Mouse (Mus musculus): ENCODE measurements around the gene Hdac7.
A peak's percentile ranks its signal among the peaks of the same experiment; 100 is the strongest.

Hdac7 gene

GRCm38 (mm10) chr15:97831987-97832640 lies 12.2 kb downstream of the Hdac7 start:
- no peak for DNase-seq (ENCODE audit: low spot score)

GRCm38 (mm10) chr15:97831242-97831986 lies 12.9 kb downstream of the Hdac7 start:
- DNase-seq (ENCODE audit: low spot score): peak; percentile 57

- no peak for DNase-seq (ENCODE audit: low spot score)
Observed at GRCm38 (mm10) chr15:97830788-97831241, 13.5 kb downstream of the Hdac7 start.

- no peak for DNase-seq (ENCODE audit: low spot score)
Observed at GRCm38 (mm10) chr15:97830253-97830787, 14.0 kb downstream of the Hdac7 start.

GRCm38 (mm10) chr15:97829432-97829831 lies 14.9 kb downstream of the Hdac7 start:
- DNase-seq (ENCODE audit: low spot score): no peak

GRCm38 (mm10) chr15:97828901-97829338 lies 15.4 kb downstream of the Hdac7 start:
- peak; percentile 39 for DNase-seq (ENCODE audit: low spot score)

- DNase-seq (ENCODE audit: low spot score): no peak
Observed at GRCm38 (mm10) chr15:97828221-97828842, 16.0 kb downstream of the Hdac7 start.

- DNase-seq (ENCODE audit: low spot score): no peak
Observed at GRCm38 (mm10) chr15:97827401-97827800, 16.9 kb downstream of the Hdac7 start.

GRCm38 (mm10) chr15:97826588-97827261 lies 17.6 kb downstream of the Hdac7 start:
- no peak for DNase-seq (ENCODE audit: low spot score)

GRCm38 (mm10) chr15:97825941-97826587 lies 18.2 kb downstream of the Hdac7 start:
- DNase-seq (ENCODE audit: low spot score): no peak

- DNase-seq (ENCODE audit: low spot score): peak; percentile 97
Observed at GRCm38 (mm10) chr15:97825071-97825940, 19.0 kb downstream of the Hdac7 start.

GRCm38 (mm10) chr15:97824042-97824441 lies 20.3 kb downstream of the Hdac7 start:
- no peak for DNase-seq (ENCODE audit: low spot score)

- no peak for DNase-seq (ENCODE audit: low spot score)
Observed at GRCm38 (mm10) chr15:97823479-97823878, 20.8 kb downstream of the Hdac7 start.

GRCm38 (mm10) chr15:97822545-97823228 lies 21.6 kb downstream of the Hdac7 start:
- no peak for DNase-seq (ENCODE audit: low spot score)

- DNase-seq (ENCODE audit: low spot score): peak; percentile 35
Observed at GRCm38 (mm10) chr15:97821983-97822363, 22.3 kb downstream of the Hdac7 start.

- peak; percentile 63 for DNase-seq (ENCODE audit: low spot score)
Observed at GRCm38 (mm10) chr15:97821321-97821982, 22.9 kb downstream of the Hdac7 start.

GRCm38 (mm10) chr15:97819937-97820336 lies 24.4 kb downstream of the Hdac7 start:
- no peak for DNase-seq (ENCODE audit: low spot score)

GRCm38 (mm10) chr15:97816199-97816994 lies 27.9 kb downstream of the Hdac7 start:
- DNase-seq (ENCODE audit: low spot score): no peak

GRCm38 (mm10) chr15:97815254-97815653 lies 29.0 kb downstream of the Hdac7 start:
- no peak for DNase-seq (ENCODE audit: low spot score)
